ENCODE assay signal across 8 mouse cellular contexts in genomic region chr1:152746426-152746825, GRCm38 (mm10). TPM values are rescaled to one million over a fixed set of nuclear protein-coding genes. Genes with fewer than 3 reads are reported as not detected.
DNase-seq lines count a peak whose midpoint lies in the region; ATAC-seq lines count a peak whose summit lies in the region.

No protein-coding gene starts in this region.

- ATAC-seq in embryonic facial prominence, embryonic 11.5 days (replicated peaks; ENCODE audit: insufficient number of reproducible peaks, low FRiP score, low TSS enrichment, low read depth): no peak
- no peak for ATAC-seq in limb, embryonic 11.5 days (ENCODE audit: insufficient number of reproducible peaks, low FRiP score, low TSS enrichment, low read depth)

- no peaks in the 10 kb centered on the region for H3K36me3 ChIP-seq in embryonic facial prominence, embryonic 11.5 days (replicated peaks; ENCODE audit: control insufficient read depth, insufficient read depth, low read depth, low read length)
- H3K36me3 ChIP-seq in limb, embryonic 11.5 days (ENCODE audit: control insufficient read depth, insufficient read depth, low read length): no peaks in the 10 kb centered on the region

- no peaks in the 10 kb centered on the region for H3K4me1 ChIP-seq in embryonic facial prominence, embryonic 11.5 days (ENCODE audit: control insufficient read depth, insufficient read depth, low read length)
- H3K4me1 ChIP-seq in limb, embryonic 11.5 days (ENCODE audit: control insufficient read depth, insufficient read depth, low read length): no peaks in the 10 kb centered on the region

- DNase-seq in 3T3-L1 (ENCODE audit: low read depth, low spot score): peak; percentile 89
- DNase-seq in adrenal gland, postnatal 14 days: peak; percentile 87
- peak; percentile 87 for DNase-seq in embryonic facial prominence, embryonic 11.5 days (ENCODE audit: low spot score)
- peak; percentile 88 for DNase-seq in heart, adult 8-10 months (ENCODE audit: low spot score)
- peak; percentile 91 for DNase-seq in kidney, adult 9 months
- DNase-seq in limb, embryonic 11.5 days (ENCODE audit: low spot score): peak; percentile 87
- DNase-seq in naive thymus-derived CD4-positive, alpha-beta T cell, adult 2 months (ENCODE audit: low read depth): peak; percentile 72
- DNase-seq in spleen, postnatal 36 days (ENCODE audit: low spot score in 2 of 2): peak; percentile 31 to 60

- 2% methylated on average over 5 of the region's 5 CpGs for WGBS in embryonic facial prominence, embryonic 11.5 days
- 12% methylated on average over 5 of the region's 5 CpGs for WGBS in limb, embryonic 11.5 days

- H3K27me3 ChIP-seq in embryonic facial prominence, embryonic 11.5 days (ENCODE audit: control insufficient read depth, insufficient read depth, low read length): no peaks in the 10 kb centered on the region
- H3K27me3 ChIP-seq in limb, embryonic 11.5 days (ENCODE audit: control insufficient read depth, insufficient read depth, low read length): no peaks in the 10 kb centered on the region

- H3K27ac ChIP-seq in embryonic facial prominence, embryonic 11.5 days (replicated peaks; ENCODE audit: low read depth, low read length): no peak overlapping the region
- H3K27ac ChIP-seq in limb, embryonic 11.5 days (replicated peaks; ENCODE audit: low read depth, low read length): no peak overlapping the region

- H3K4me3 ChIP-seq in embryonic facial prominence, embryonic 11.5 days (ENCODE audit: low read depth, low read length): no peak overlapping the region
- H3K4me3 ChIP-seq in limb, embryonic 11.5 days (ENCODE audit: low read depth, low read length): no peak overlapping the region

- no peaks in the 10 kb centered on the region for H3K9me3 ChIP-seq in embryonic facial prominence, embryonic 11.5 days (replicated peaks; ENCODE audit: control insufficient read depth, low read length)
- no peaks in the 10 kb centered on the region for H3K9me3 ChIP-seq in limb, embryonic 11.5 days (ENCODE audit: control insufficient read depth, low read length)

- H3K4me2 ChIP-seq in embryonic facial prominence, embryonic 11.5 days (ENCODE audit: low read depth, low read length): no peak overlapping the region
- H3K4me2 ChIP-seq in limb, embryonic 11.5 days (ENCODE audit: low read depth, severe bottlenecking): no peak overlapping the region

- H3K9ac ChIP-seq in embryonic facial prominence, embryonic 11.5 days (replicated peaks; ENCODE audit: low read length): no peak overlapping the region
- H3K9ac ChIP-seq in limb, embryonic 11.5 days (ENCODE audit: low read length): no peak overlapping the region

RNA-seq across cellular contexts. Expression of gene Apobec4, which starts 3.9 kb away (rescaled TPM):
- not detected in 2 replicates for total RNA-seq in adrenal gland, postnatal 14 days (2021)
- polyA plus RNA-seq in embryonic facial prominence, embryonic 11.5 days (2014; fragmentation: Nextera tagmentation; extraction: Ambion mirVana): not detected in 2 replicates
- total RNA-seq in heart, adult 8-10 months (2022): not detected
- 0.12 TPM in 1 of 2 replicates, not detected in the other for polyA plus RNA-seq in limb, embryonic 11.5 days (2014; fragmentation: Nextera tagmentation; extraction: Ambion mirVana)

RNA-seq across cellular contexts. Expression of gene Rgl1, which starts 19.7 kb away (rescaled TPM):
- 32.3 and 40.5 TPM in 2 replicates for total RNA-seq in adrenal gland, postnatal 14 days (2021)
- polyA plus RNA-seq in embryonic facial prominence, embryonic 11.5 days (2014; fragmentation: Nextera tagmentation; extraction: Ambion mirVana): 26.0 and 28.0 TPM in 2 replicates
- 10 to 100 TPM; 30.2 to 37.8 (median 35.0) TPM for total RNA-seq in heart, adult 8-10 months (2022)
- polyA plus RNA-seq in limb, embryonic 11.5 days (2014; fragmentation: Nextera tagmentation; extraction: Ambion mirVana): 32.7 and 34.3 TPM in 2 replicates

RNA-seq across cellular contexts. Expression of gene Arpc5, which starts 19.9 kb away (rescaled TPM):
- total RNA-seq in adrenal gland, postnatal 14 days (2021): 104 and 115 TPM in 2 replicates
- 255 and 257 TPM in 2 replicates for polyA plus RNA-seq in embryonic facial prominence, embryonic 11.5 days (2014; fragmentation: Nextera tagmentation; extraction: Ambion mirVana)
- total RNA-seq in heart, adult 8-10 months (2022): 10 to 100 TPM; 21.9 to 27.8 (median 25.9) TPM
- 179 and 182 TPM in 2 replicates for polyA plus RNA-seq in limb, embryonic 11.5 days (2014; fragmentation: Nextera tagmentation; extraction: Ambion mirVana)

RNA-seq across cellular contexts. Expression of gene Ncf2, which starts 53.6 kb away (rescaled TPM):
- 4.9 and 7.7 TPM in 2 replicates for total RNA-seq in adrenal gland, postnatal 14 days (2021)
- 2.5 and 2.6 TPM in 2 replicates for polyA plus RNA-seq in embryonic facial prominence, embryonic 11.5 days (2014; fragmentation: Nextera tagmentation; extraction: Ambion mirVana)
- total RNA-seq in heart, adult 8-10 months (2022): 1 to 10 TPM; 2.3 to 4.3 (median 3.9) TPM
- polyA plus RNA-seq in limb, embryonic 11.5 days (2014; fragmentation: Nextera tagmentation; extraction: Ambion mirVana): 2.4 and 2.7 TPM in 2 replicates
